Mouse (Mus musculus) forebrain, embryonic 14.5 days (tissue): ENCODE measurements at regions not wholly inside any gene's neighbourhood (a gene's known extent, or its start where the extent isn't known, plus 50 kb on each side); places are given as distances from the start of the nearest gene placed in this dataset.

Source experiments
- ATAC-seq: fragments of 200-750 bp; cut with Nextera tagmentation; 2 replicates; pipeline ENCODE4 v1.8.0; 2017; ENCODE audit warnings: mild to moderate bottlenecking, moderate library complexity
- DNase-seq: peaks from one replicate; pipeline ENCODE4 v3.0.0-alpha.2; 2015; ENCODE audit warnings: low spot score
- H3K27ac ChIP-seq: fragments of 300-500 bp; sonication (generic); 2 replicates; pipeline ENCODE4 v1.5.1; 2014; ENCODE audit warnings: low read depth, mild to moderate bottlenecking, control low read depth, low read length, moderate library complexity
- H3K27me3 ChIP-seq: fragments of 300-500 bp; sonication (generic); replicated peaks from 2 replicates; pipeline ENCODE4 v1.6.1; 2014; ENCODE audit warnings: low read length, control low read depth, mixed read lengths; ENCODE audit not compliant: control insufficient read depth, insufficient read depth
- H3K36me3 ChIP-seq: fragments of 300-500 bp; sonication (generic); 2 replicates; pipeline ENCODE4 v1.6.1; 2014; ENCODE audit warnings: low read length, control low read depth; ENCODE audit not compliant: control insufficient read depth, insufficient read depth
- H3K4me1 ChIP-seq: fragments of 300-500 bp; sonication (generic); 2 replicates; pipeline ENCODE4 v1.6.1; 2014; ENCODE audit warnings: antibody characterized with exemption, low read length, control low read depth; ENCODE audit not compliant: control insufficient read depth, insufficient read depth
- H3K4me2 ChIP-seq: fragments of 300-500 bp; sonication (generic); 2 replicates; pipeline ENCODE4 v1.6.1; 2014; ENCODE audit warnings: mild to moderate bottlenecking, control low read depth, low read length
- H3K4me3 ChIP-seq: fragments of 300-500 bp; sonication (generic); 2 replicates; pipeline ENCODE4 v1.5.1; 2014; ENCODE audit warnings: low read depth, low read length, control low read depth
- H3K9ac ChIP-seq: fragments of 300-500 bp; sonication (generic); 2 replicates; pipeline ENCODE4 v1.6.1; 2014; ENCODE audit warnings: mild to moderate bottlenecking, low read length, control low read depth, moderate library complexity
- H3K9me3 ChIP-seq: fragments of 300-500 bp; sonication (generic); replicated peaks from 2 replicates; pipeline ENCODE4 v1.6.1; 2016; ENCODE audit warnings: low read length, control low read depth, mixed read lengths; ENCODE audit not compliant: control insufficient read depth
- WGBS: fragments of 180-500 bp; shearing (Covaris S2); extraction: QIAGEN DNeasy Blood & Tissue Kit; methylation state at CpG from one replicate; pipeline ENCODE4 v1.1.7; 2014; 5-methylcytosine and 5-hydroxymethylcytosine counted together

DNA sequence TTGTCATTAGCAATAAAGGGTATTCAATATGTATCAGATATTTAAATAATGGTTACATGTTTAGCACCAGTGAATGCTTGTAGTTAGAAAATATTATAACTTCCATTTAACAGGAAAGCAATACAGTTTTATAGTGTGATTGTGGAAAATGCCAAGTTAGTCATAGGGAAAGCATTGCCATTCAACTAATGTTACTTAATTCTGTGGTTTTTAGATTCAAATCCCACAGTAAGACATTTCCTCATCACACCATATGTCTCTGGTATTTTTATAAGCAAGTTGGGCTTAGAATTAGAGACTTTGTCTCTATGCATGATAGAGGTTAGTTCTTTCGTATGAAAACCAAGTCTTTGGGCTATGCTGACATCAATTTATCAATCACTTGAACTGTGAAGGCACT lies 133.0 kb downstream of the Prr30 start:
- no peak for ATAC-seq

DNA sequence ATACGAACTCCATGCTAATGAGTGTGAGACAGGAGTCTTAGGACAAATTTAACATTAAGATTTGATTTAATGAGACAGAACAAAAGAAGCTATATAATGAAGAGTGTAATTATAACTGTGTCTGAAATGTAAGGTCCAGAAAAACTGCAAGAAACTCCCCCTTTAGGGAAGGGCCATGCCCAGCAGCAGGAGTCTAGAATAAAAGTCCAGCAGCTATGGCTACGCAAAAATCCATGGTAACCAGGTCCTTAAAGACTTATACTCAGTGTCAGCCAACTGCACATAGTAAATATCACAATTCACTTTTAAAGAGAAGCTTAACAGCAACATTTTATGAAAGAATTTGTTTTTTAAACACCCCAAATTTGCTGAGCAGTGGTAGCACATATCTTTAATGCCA lies 143.3 kb downstream of the Prr30 start:
- Histone ChIP-seq H3K27ac (no peak overlapping the region), H3K9ac (no peak overlapping the region), H3K4me3 (no peak overlapping the region), H3K4me1 (peaks cover 7% of the 10 kb centered on the region), H3K27me3 (no peaks in the 10 kb centered on the region), H3K9me3 (no peaks in the 10 kb centered on the region), H3K36me3 (no peaks in the 10 kb centered on the region), H3K4me2 (no peak overlapping the region)
- 50% methylated on average over 2 of the region's 2 CpGs for WGBS
- ATAC-seq (no peak), DNase-seq (peak; percentile 15)

More for the DNA sequence above, 133.0 kb downstream of the Prr30 start:
- Histone ChIP-seq H3K4me2 (no peak overlapping the region), H3K4me3 (no peak overlapping the region), H3K9ac (no peak overlapping the region), H3K9me3 (no peaks in the 10 kb centered on the region), H3K27ac (no peak overlapping the region), H3K4me1 (no peaks in the 10 kb centered on the region), H3K36me3 (no peaks in the 10 kb centered on the region), H3K27me3 (no peaks in the 10 kb centered on the region)
- DNase-seq: no peak
- WGBS: 85% methylated on average over 1 of the region's 1 CpGs

DNA sequence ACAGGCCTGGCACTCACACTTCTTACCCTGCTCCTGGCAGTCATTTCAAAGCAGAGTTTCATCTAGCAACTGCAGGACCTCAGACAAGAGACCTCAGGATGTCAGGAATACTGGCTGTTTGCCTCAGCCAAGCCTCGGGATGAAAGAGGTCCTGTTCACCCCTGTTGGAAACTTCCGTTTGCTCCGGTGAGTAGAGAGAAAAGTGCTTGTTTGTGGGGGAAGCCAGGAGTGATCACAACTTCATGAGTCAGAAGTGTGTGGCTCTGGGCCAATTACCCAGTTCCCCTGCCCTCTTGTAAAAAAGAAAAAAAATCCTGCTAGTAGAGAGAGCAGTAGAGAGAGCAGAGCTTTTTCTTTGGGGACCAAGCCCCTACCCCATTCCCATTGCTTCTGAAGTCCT lies 144.2 kb downstream of the Prr30 start:
- 9% methylated on average over 3 of the region's 3 CpGs for WGBS
- Histone ChIP-seq H3K4me3 (no peak overlapping the region), H3K4me2 (no peak overlapping the region), H3K9me3 (no peaks in the 10 kb centered on the region), H3K27me3 (no peaks in the 10 kb centered on the region), H3K4me1 (peaks cover 7% of the 10 kb centered on the region), H3K36me3 (no peaks in the 10 kb centered on the region), H3K27ac (no peak overlapping the region), H3K9ac (no peak overlapping the region)
- ATAC-seq: peak; percentile 86
- DNase-seq: peak; percentile 86

DNA sequence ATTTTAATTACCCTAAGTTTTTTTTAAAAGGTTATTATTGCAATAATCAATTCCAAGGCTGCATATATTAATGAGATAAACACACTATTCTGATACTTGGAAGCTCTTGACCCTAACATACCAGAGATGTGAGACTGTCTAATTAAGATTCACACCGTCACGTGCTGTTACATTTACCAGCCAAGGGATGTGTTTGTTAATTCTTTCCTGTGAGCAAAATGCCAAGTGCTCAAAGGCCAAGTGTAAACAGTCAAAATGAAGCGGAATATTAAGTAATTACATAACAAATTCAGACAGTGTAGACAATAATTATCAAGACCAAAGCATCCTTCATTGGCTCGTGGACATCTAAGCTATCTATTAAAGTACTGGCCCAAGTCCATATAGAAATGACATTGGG lies 145.3 kb downstream of the Prr30 start:
- Histone ChIP-seq H3K4me3 (no peak overlapping the region), H3K9me3 (no peaks in the 10 kb centered on the region), H3K27me3 (no peaks in the 10 kb centered on the region), H3K4me1 (peaks cover 7% of the 10 kb centered on the region), H3K4me2 (no peak overlapping the region), H3K36me3 (no peaks in the 10 kb centered on the region), H3K27ac (no peak overlapping the region), H3K9ac (no peak overlapping the region)
- WGBS: 27% methylated on average over 4 of the region's 4 CpGs
- DNase-seq (peak; percentile 60), ATAC-seq (peak; percentile 47; the same call in 1 of the 2 replicates)

DNA sequence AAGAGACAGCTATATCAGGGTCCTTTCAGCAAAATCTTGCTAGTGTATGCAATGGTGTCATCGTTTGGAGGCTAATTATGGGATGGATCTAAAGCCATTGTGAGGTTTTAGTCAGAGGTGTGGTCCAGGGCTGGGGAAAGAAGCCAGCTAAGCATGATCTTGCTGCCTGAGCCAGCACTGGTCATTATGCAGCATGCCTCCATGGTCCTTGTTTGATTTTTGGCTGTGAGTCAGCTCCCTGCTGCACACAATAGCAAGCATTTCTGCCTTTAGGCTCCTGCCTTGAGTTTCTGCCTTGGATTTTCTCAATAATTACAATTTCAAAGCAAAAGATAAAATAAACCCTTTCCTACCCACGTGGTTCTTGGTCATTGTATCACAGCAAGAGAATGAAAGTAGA lies 147.4 kb downstream of the Prr30 start:
- peak; percentile 45 for DNase-seq
- Histone ChIP-seq H3K4me3 (no peak overlapping the region), H3K9ac (no peak overlapping the region), H3K27me3 (no peaks in the 10 kb centered on the region), H3K4me2 (no peak overlapping the region), H3K9me3 (no peaks in the 10 kb centered on the region), H3K4me1 (peaks cover 7% of the 10 kb centered on the region), H3K36me3 (no peaks in the 10 kb centered on the region), H3K27ac (no peak overlapping the region)
- peak; percentile 22; the same call in 1 of the 2 replicates for ATAC-seq
- WGBS: 49% methylated on average over 2 of the region's 2 CpGs

DNA sequence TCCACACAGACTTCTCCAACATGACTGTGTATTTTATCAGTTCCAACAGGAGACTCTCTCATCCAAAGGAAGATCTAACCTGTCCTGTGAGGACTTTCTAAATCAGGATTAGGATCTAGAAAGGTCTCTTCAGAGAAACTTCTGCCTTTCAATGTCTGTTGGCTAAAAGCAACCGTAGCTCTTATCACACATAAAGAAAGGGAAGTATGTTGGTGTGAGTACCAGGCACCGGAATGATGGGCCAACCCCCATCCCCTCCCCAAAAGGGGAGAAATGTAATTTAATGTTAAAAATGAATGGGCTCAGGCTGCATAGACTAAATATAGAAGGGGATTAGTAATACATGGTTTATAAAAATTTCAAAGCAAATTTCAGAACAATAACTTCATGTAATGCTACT lies 149.9 kb downstream of the Prr30 start:
- no peak overlapping the region for H3K9ac ChIP-seq
- 91% methylated on average over 2 of the region's 2 CpGs for WGBS
- no peak for ATAC-seq

DNA sequence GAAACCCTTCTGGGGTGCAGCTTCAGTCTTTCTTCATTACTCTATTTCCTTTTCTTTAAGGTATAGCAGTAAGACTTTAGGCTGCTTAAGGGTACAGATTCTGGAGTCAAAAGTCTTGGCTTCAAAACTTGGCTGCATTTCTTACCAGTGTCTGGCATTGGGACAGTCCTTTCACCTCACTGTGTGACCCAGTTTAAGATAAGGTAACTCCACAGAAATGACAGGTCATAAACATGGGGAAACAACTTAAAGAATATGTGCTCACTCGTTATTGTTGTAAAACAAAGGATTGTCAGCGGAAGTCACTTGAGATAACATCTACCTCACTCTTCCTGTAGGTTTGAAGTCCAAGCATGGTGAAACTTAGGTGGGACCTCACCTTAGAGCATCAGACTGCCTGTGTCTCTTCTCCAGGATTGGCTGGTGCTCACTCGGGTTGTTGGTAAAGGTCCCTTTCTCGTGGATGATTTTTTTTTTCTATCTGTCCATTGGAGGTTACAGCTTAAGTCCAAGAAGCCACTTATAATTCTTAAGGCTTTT lies 150.4 kb downstream of the Prr30 start:
- H3K27me3 ChIP-seq: no peaks in the 10 kb centered on the region
- no peak overlapping the region for H3K4me2 ChIP-seq
- 94% methylated on average over 4 of the region's 4 CpGs for WGBS

More for the DNA sequence above, 149.9 kb downstream of the Prr30 start:
- Histone ChIP-seq H3K4me3 (no peak overlapping the region), H3K27me3 (no peaks in the 10 kb centered on the region), H3K36me3 (no peaks in the 10 kb centered on the region), H3K4me1 (no peaks in the 10 kb centered on the region; the same call in 1 of the 2 replicates), H3K9me3 (no peaks in the 10 kb centered on the region), H3K27ac (no peak overlapping the region), H3K4me2 (no peak overlapping the region)
- no peak for DNase-seq

DNA sequence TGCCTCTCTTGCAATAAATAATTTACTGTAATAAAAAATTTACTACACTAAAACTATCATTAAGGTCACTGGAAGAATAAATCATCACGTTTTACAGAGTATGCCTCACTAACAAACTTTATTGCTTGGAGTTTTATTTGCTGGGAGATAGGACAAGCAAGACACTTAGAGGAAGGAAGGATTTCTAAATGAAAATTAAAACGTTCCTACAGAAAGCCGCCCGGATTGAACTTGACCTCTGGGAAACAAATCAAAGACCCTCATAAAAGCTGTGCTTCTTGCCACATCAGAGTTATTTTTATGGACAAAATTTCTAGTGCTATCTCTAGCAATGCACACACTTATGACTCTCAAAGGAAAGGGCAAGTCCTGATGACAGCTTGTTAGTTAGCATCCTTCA lies 156.6 kb downstream of the Prr30 start:
- Histone ChIP-seq H3K27me3 (no peaks in the 10 kb centered on the region), H3K4me2 (no peak overlapping the region), H3K9me3 (no peaks in the 10 kb centered on the region), H3K4me3 (no peak overlapping the region), H3K9ac (no peak overlapping the region), H3K36me3 (no peaks in the 10 kb centered on the region), H3K27ac (no peak overlapping the region), H3K4me1 (no peaks in the 10 kb centered on the region)
- WGBS: 87% methylated on average over 4 of the region's 4 CpGs
- ATAC-seq: no peak
- no peak for DNase-seq

More for the DNA sequence above, 150.4 kb downstream of the Prr30 start:
- Histone ChIP-seq H3K4me3 (no peak overlapping the region), H3K4me1 (no peaks in the 10 kb centered on the region; the same call in 1 of the 2 replicates), H3K36me3 (no peaks in the 10 kb centered on the region), H3K27ac (no peak overlapping the region), H3K9ac (no peak overlapping the region), H3K9me3 (no peaks in the 10 kb centered on the region)
- DNase-seq (no peak), ATAC-seq (no peak)

DNA sequence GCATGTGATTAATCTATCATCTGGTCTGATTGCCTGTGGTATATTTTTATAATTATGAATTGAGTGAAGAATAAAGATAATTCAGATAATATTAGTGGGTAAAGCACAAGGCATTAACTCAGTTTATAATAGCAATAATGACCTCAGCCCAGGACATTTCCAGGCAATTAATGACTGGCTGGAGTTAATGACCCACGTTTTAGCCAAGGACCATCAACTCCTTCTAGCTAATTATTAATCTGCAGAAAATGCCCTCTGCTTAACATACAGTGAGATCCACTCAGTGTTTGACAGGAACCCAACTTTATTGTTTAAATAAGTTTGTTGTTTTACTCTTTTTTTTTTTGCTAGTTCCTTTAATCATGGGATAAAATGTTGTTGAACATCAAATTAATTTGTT lies 199.1 kb downstream of the Prr30 start:
- DNase-seq (no peak), ATAC-seq (no peak)
- Histone ChIP-seq H3K27ac (no peak overlapping the region), H3K9ac (no peak overlapping the region), H3K4me1 (no peaks in the 10 kb centered on the region), H3K9me3 (no peaks in the 10 kb centered on the region), H3K4me2 (no peak overlapping the region), H3K36me3 (no peaks in the 10 kb centered on the region), H3K4me3 (no peak overlapping the region), H3K27me3 (no peaks in the 10 kb centered on the region)
- WGBS: 45% methylated on average over 1 of the region's 1 CpGs
